Mouse (Mus musculus) neural tube, embryonic 14.5 days (tissue): ENCODE results near the gene Arhgap29. TPM values are rescaled to one million over a fixed set of nuclear protein-coding genes. Genes with fewer than 3 reads are reported as not detected.

Experiments
- ATAC-seq: fragments of 200-750 bp; cut with Nextera tagmentation; 2 replicates; pipeline ENCODE4 v1.8.0; 2017; ENCODE audit warnings: low read depth, mild to moderate bottlenecking, moderate TSS enrichment, moderate library complexity
- H3K27ac ChIP-seq: fragments of 300-500 bp; sonication (generic); 2 replicates; pipeline ENCODE4 v1.5.1; 2014; ENCODE audit warnings: low read depth, mild to moderate bottlenecking, control low read depth, low read length, moderate library complexity, mixed read lengths
- H3K27me3 ChIP-seq: fragments of 300-500 bp; sonication (generic); 2 replicates; pipeline ENCODE4 v1.6.1; 2014; ENCODE audit warnings: low read length; ENCODE audit not compliant: control insufficient read depth, insufficient read depth
- H3K36me3 ChIP-seq: fragments of 300-500 bp; sonication (generic); 2 replicates; pipeline ENCODE4 v1.6.1; 2014; ENCODE audit warnings: low read length, mixed read lengths; ENCODE audit not compliant: control insufficient read depth, insufficient read depth
- H3K4me1 ChIP-seq: fragments of 300-500 bp; sonication (generic); 2 replicates; pipeline ENCODE4 v1.6.1; 2014; ENCODE audit warnings: low read length; ENCODE audit not compliant: control insufficient read depth, insufficient read depth
- H3K4me2 ChIP-seq: fragments of 300-500 bp; sonication (generic); 2 replicates; pipeline ENCODE4 v1.6.1; 2014; ENCODE audit warnings: mild to moderate bottlenecking, low read depth, low read length, control low read depth
- H3K4me3 ChIP-seq: fragments of 300-500 bp; sonication (generic); 2 replicates; pipeline ENCODE4 v1.5.1; 2014; ENCODE audit warnings: low read depth, low read length, control low read depth, mixed read lengths
- H3K9ac ChIP-seq: fragments of 300-500 bp; sonication (generic); replicated peaks from 2 replicates; pipeline ENCODE4 v1.6.1; 2014; ENCODE audit warnings: low read depth, mild to moderate bottlenecking, control low read depth, low read length, mixed read lengths
- H3K9me3 ChIP-seq: fragments of 300-500 bp; sonication (generic); 2 replicates; pipeline ENCODE4 v1.6.1; 2016; ENCODE audit warnings: low read length; ENCODE audit not compliant: control insufficient read depth
- WGBS: fragments of 180-500 bp; shearing (Covaris S2); extraction: QIAGEN DNeasy Blood & Tissue Kit; methylation state at CpG from one replicate; pipeline ENCODE4 v1.1.7; 2014; 5-methylcytosine and 5-hydroxymethylcytosine counted together
- polyA plus RNA-seq: library from polyadenylated mRNA; unstranded; fragments of >200 nt; fragmentation: Nextera tagmentation; extraction: Ambion mirVana; gene quantifications from 2 replicates; pipeline ENCODE4 v1.2.1, GENCODE M21; 2014

Arhgap29 gene
- polyA plus RNA-seq = 11.3 and 38.5 TPM in 2 replicates

- H3K9me3 ChIP-seq = no peaks in the 10 kb centered on the region
- H3K36me3 ChIP-seq = no peaks in the 10 kb centered on the region
- peak within 1 kb of the TSS; percentile 57 for H3K4me3 ChIP-seq
- H3K27me3 ChIP-seq = peaks cover 13% of the 10 kb centered on the region
- H3K4me2 ChIP-seq = peak within 1 kb of the TSS; percentile 74
- peak within 1 kb of the TSS; percentile 64 for H3K9ac ChIP-seq
- WGBS = 93% methylated on average over 8 of the region's 8 CpGs
- ATAC-seq = no peak
- no peak within 1 kb of the TSS for H3K27ac ChIP-seq
- no peaks in the 10 kb centered on the region for H3K4me1 ChIP-seq
These were observed at the start of gene Arhgap29 for GRCm38 (mm10) chr3:121952041-121952591. Gene Arhgap29, plus strand, starts transcription at chr3:121952541.

GRCm38 (mm10) chr3:121902729-121903128 is 49.6 kb upstream of the Arhgap29 start:
- no peak for ATAC-seq
- H3K9me3 ChIP-seq = no peaks in the 10 kb centered on the region
- no peaks in the 10 kb centered on the region for H3K4me1 ChIP-seq
- 85% methylated on average over 5 of the region's 5 CpGs for WGBS
- H3K9ac ChIP-seq = no peak overlapping the region
- no peak overlapping the region for H3K4me3 ChIP-seq
- no peak overlapping the region for H3K27ac ChIP-seq
- no peak overlapping the region for H3K4me2 ChIP-seq
- H3K36me3 ChIP-seq = no peaks in the 10 kb centered on the region
- no peaks in the 10 kb centered on the region for H3K27me3 ChIP-seq

GRCm38 (mm10) chr3:121903286-121903685 is 49.1 kb upstream of the Arhgap29 start:
- no peaks in the 10 kb centered on the region for H3K4me1 ChIP-seq
- H3K4me3 ChIP-seq = no peak overlapping the region
- H3K27ac ChIP-seq = no peak overlapping the region
- H3K4me2 ChIP-seq = no peak overlapping the region
- no peaks in the 10 kb centered on the region for H3K27me3 ChIP-seq
- no peaks in the 10 kb centered on the region for H3K9me3 ChIP-seq
- H3K9ac ChIP-seq = no peak overlapping the region
- WGBS = 82% methylated on average over 4 of the region's 4 CpGs
- no peak for ATAC-seq
- no peaks in the 10 kb centered on the region for H3K36me3 ChIP-seq

GRCm38 (mm10) chr3:121903695-121904094 is 48.6 kb upstream of the Arhgap29 start:
- Histone ChIP-seq H3K9ac (no peak overlapping the region), H3K4me1 (no peaks in the 10 kb centered on the region), H3K4me3 (no peak overlapping the region), H3K9me3 (no peaks in the 10 kb centered on the region), H3K36me3 (no peaks in the 10 kb centered on the region), H3K27me3 (no peaks in the 10 kb centered on the region), H3K4me2 (no peak overlapping the region), H3K27ac (no peak overlapping the region)
- ATAC-seq = no peak
- WGBS = 76% methylated on average over 8 of the region's 8 CpGs

- no peak for ATAC-seq
- Histone ChIP-seq H3K4me2 (no peak overlapping the region), H3K27me3 (no peaks in the 10 kb centered on the region), H3K9ac (no peak overlapping the region), H3K9me3 (no peaks in the 10 kb centered on the region), H3K36me3 (no peaks in the 10 kb centered on the region), H3K4me1 (no peaks in the 10 kb centered on the region), H3K27ac (no peak overlapping the region), H3K4me3 (no peak overlapping the region)
- WGBS = 91% methylated on average over 2 of the region's 2 CpGs
These were observed 47.9 kb upstream of the Arhgap29 start for GRCm38 (mm10) chr3:121904476-121904875.

GRCm38 (mm10) chr3:121906623-121907022 is 45.7 kb upstream of the Arhgap29 start:
- 61% methylated on average over 8 of the region's 8 CpGs for whole genome bisulfite sequencing
- no peak for ATAC-seq
- Histone ChIP-seq H3K4me2 (no peak overlapping the region), H3K9ac (no peak overlapping the region), H3K27ac (no peak overlapping the region), H3K27me3 (no peaks in the 10 kb centered on the region), H3K36me3 (no peaks in the 10 kb centered on the region), H3K4me3 (no peak overlapping the region), H3K9me3 (no peaks in the 10 kb centered on the region), H3K4me1 (no peaks in the 10 kb centered on the region)

GRCm38 (mm10) chr3:121909155-121909554 is 43.2 kb upstream of the Arhgap29 start:
- 68% methylated on average over 3 of the region's 3 CpGs for WGBS
- H3K4me1 ChIP-seq = no peaks in the 10 kb centered on the region
- no peaks in the 10 kb centered on the region for H3K27me3 ChIP-seq
- no peak for ATAC-seq
- no peaks in the 10 kb centered on the region for H3K9me3 ChIP-seq
- H3K4me3 ChIP-seq = no peak overlapping the region
- no peak overlapping the region for H3K9ac ChIP-seq
- H3K36me3 ChIP-seq = no peaks in the 10 kb centered on the region
- no peak overlapping the region for H3K27ac ChIP-seq
- no peak overlapping the region for H3K4me2 ChIP-seq

- H3K4me1 ChIP-seq = no peaks in the 10 kb centered on the region
- H3K9me3 ChIP-seq = no peaks in the 10 kb centered on the region
- H3K4me2 ChIP-seq = no peak overlapping the region
- no peaks in the 10 kb centered on the region for H3K27me3 ChIP-seq
- no peak overlapping the region for H3K27ac ChIP-seq
- no peak for ATAC-seq
- 77% methylated on average over 5 of the region's 5 CpGs for WGBS
- no peak overlapping the region for H3K9ac ChIP-seq
- H3K4me3 ChIP-seq = no peak overlapping the region
- H3K36me3 ChIP-seq = no peaks in the 10 kb centered on the region
These were observed 38.9 kb upstream of the Arhgap29 start for GRCm38 (mm10) chr3:121913476-121913875.

- no peak overlapping the region for H3K4me3 ChIP-seq
- ATAC-seq = no peak
- H3K27me3 ChIP-seq = no peaks in the 10 kb centered on the region
- 53% methylated on average over 13 of the region's 13 CpGs for WGBS
- no peaks in the 10 kb centered on the region for H3K9me3 ChIP-seq
- no peak overlapping the region for H3K4me2 ChIP-seq
- no peak overlapping the region for H3K9ac ChIP-seq
- peak overlapping the region; percentile 35; the same call in 1 of the 2 replicates for H3K27ac ChIP-seq
- H3K36me3 ChIP-seq = no peaks in the 10 kb centered on the region
- H3K4me1 ChIP-seq = no peaks in the 10 kb centered on the region
These were observed 37.7 kb upstream of the Arhgap29 start for GRCm38 (mm10) chr3:121914459-121915185.
